Mouse (Mus musculus) E14TG2a.4 (cell line): ENCODE measurements at regions not wholly inside any gene's neighbourhood (a gene's known extent, or its start where the extent isn't known, plus 50 kb on each side); places are given as distances from the start of the nearest gene placed in this dataset.

Source experiments
- CTCF ChIP-seq: conservative IDR thresholded peaks from 2 replicates; pipeline ENCODE4 v1.5.1; 2014; ENCODE audit warnings: low read length
- POU5F1 ChIP-seq: IDR thresholded peaks from 2 replicates; pipeline ENCODE4 v1.6.1; 2014; ENCODE audit warnings: low read length, borderline replicate concordance

- no peak for TF ChIP-seq CTCF
- TF ChIP-seq POU5F1 = no peak
Observed at GRCm38 (mm10) chr9:83304925-83305324, 136.0 kb downstream of the Lca5 start.
